Mouse (Mus musculus) fibroblast of lung, adult 2 months (primary cell): Measurements from ENCODE around the gene Aldh1a2.

Source experiments
- DNase-seq: peaks from one replicate; pipeline ENCODE4 v3.0.0-alpha.2; 2011; ENCODE audit warnings: low read depth

The Aldh1a2 gene

GRCm38 (mm10) chr9:71289810-71290209 lies 74.2 kb downstream of the Aldh1a2 start:
- DNase-seq, result no peak

- no peak for DNase-seq
Observed at GRCm38 (mm10) chr9:71290730-71291129, 75.1 kb downstream of the Aldh1a2 start.

GRCm38 (mm10) chr9:71295501-71295900 lies 79.9 kb downstream of the Aldh1a2 start:
- no peak for DNase-seq

GRCm38 (mm10) chr9:71303594-71303993 lies 88.0 kb downstream of the Aldh1a2 start:
- DNase-seq, result no peak

- no peak for DNase-seq
Observed at GRCm38 (mm10) chr9:71307106-71307789, 91.7 kb downstream of the Aldh1a2 start.

GRCm38 (mm10) chr9:71315960-71316359 lies 100.4 kb downstream of the Aldh1a2 start:
- DNase-seq, result no peak

- peak; percentile 59 for DNase-seq
Observed at GRCm38 (mm10) chr9:71317096-71317920, 101.7 kb downstream of the Aldh1a2 start.

- DNase-seq, result no peak
Observed at GRCm38 (mm10) chr9:71317921-71318241, 102.3 kb downstream of the Aldh1a2 start.

GRCm38 (mm10) chr9:71319776-71320175 lies 104.2 kb downstream of the Aldh1a2 start:
- DNase-seq, result no peak

GRCm38 (mm10) chr9:71320246-71321155 lies 104.9 kb downstream of the Aldh1a2 start:
- no peak for DNase-seq

- DNase-seq, result no peak
Observed at GRCm38 (mm10) chr9:71321436-71321835, 105.8 kb downstream of the Aldh1a2 start.

GRCm38 (mm10) chr9:71321871-71322270 lies 106.3 kb downstream of the Aldh1a2 start:
- no peak for DNase-seq

GRCm38 (mm10) chr9:71323303-71323952 lies 107.8 kb downstream of the Aldh1a2 start:
- DNase-seq, result no peak

GRCm38 (mm10) chr9:71324060-71324459 lies 108.5 kb downstream of the Aldh1a2 start:
- DNase-seq, result no peak

- no peak for DNase-seq
Observed at GRCm38 (mm10) chr9:71326261-71326660, 110.7 kb downstream of the Aldh1a2 start.

GRCm38 (mm10) chr9:71331661-71332060 lies 116.1 kb downstream of the Aldh1a2 start:
- no peak for DNase-seq

- no peak for DNase-seq
Observed at GRCm38 (mm10) chr9:71336674-71337073, 121.1 kb downstream of the Aldh1a2 start.

GRCm38 (mm10) chr9:71337425-71337824 lies 121.8 kb downstream of the Aldh1a2 start:
- DNase-seq, result no peak

- DNase-seq, result no peak
Observed at GRCm38 (mm10) chr9:71340116-71340515, 124.5 kb downstream of the Aldh1a2 start.
